Mouse (Mus musculus): Measurements from ENCODE around the gene Tssc4. TPM values are rescaled to one million over a fixed set of nuclear protein-coding genes. Genes with fewer than 3 reads are reported as not detected.

Tssc4 gene
- total and polyA plus RNA-seq, 3 experiments, result 44.1 to 55.1 (median 49.8) TPM

DNA sequence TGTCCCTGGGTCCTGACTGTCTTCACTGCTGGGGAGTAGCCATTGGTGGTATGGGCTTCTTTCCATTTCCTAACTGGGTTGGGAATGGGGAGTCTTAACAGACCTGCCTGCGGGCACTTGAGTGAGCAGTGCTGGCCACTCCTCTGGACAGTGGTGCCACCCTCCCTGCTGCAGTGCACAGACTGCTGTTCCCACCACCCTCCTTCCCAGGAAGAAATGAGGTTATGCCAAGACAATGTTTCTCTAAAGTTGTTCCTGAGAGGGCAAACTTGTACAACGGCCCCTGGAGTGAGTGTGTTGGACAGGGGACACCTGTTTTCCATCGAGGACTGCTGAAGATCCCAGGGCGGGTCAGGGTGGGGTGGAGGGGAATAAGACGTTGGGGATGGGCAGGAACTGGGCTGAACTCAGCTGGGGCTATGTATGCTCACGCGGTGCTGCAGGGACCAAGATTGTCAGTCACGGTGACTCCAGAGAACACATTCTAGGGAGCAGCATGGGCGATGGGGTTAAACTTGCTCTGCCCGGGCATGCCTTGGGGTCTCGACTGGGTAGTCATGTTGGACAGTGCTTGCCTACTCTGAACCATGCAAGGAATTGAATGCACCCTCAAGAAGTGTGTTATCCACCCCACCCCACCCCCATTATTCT, 15.0 kb upstream of the Tssc4 start:
- Histone ChIP-seq H3K4me2 (ENCODE audit: insufficient read depth, low read depth, poor library complexity, severe bottlenecking) (peak overlapping the region; percentile 78), H3K4me1 (ENCODE audit: control insufficient read depth in 1 of 2, insufficient read depth in 2 of 2) (peaks cover 39 to 70% of the 10 kb centered on the region in 2 experiments), H3K27me3 (replicated peaks) (no peaks in the 10 kb centered on the region), H3K27ac (ENCODE audit: insufficient read depth, low read depth) (peak overlapping the region; percentile 10; the same call in 1 of the 2 replicates), H3K4me3 (replicated peaks in 1 of 3; ENCODE audit: low read depth in 2 of 3, low read length in 2 of 3, poor library complexity in 1 of 3) (peak overlapping the region; percentile 79 to 91 (median 90)), H3K9me3 (replicated peaks; ENCODE audit: low read length) (no peaks in the 10 kb centered on the region), H3K36me3 (replicated peaks in 1 of 2; ENCODE audit: control insufficient read depth in 1 of 2, insufficient read depth in 1 of 2, low read length in 1 of 2) (peaks cover 21 to 53% of the 10 kb centered on the region in 2 experiments), H3K79me2 (replicated peaks; ENCODE audit: control insufficient read depth, extremely low read depth, insufficient read depth, poor library complexity, severe bottlenecking) (peaks cover 64% of the 10 kb centered on the region), H3K9ac (ENCODE audit: insufficient read depth, low read depth) (peak overlapping the region; percentile 77)
- DNase-seq (ENCODE audit: extremely low read depth), result no peak
- dilution Hi-C loops (cut with MboI; ENCODE audit: extremely low pct_ligation_motif_present, extremely low pct_unique_long_range_greater_than_20kb, low sequenced_read_pairs) (no loop called here), in situ Hi-C loops (cut with MboI; ENCODE audit: low pct_ligation_motif_present, low pct_unique_long_range_greater_than_20kb, low sequenced_read_pairs) (no loop called here)
- no peak for TF ChIP-seq ELF1 (IDR thresholded peaks at IDR 0.05; ENCODE audit: low read depth, low read length)
- TF ChIP-seq KAT2A (IDR thresholded peaks at IDR 0.05; ENCODE audit: insufficient replicate concordance, low read length), result no peak
- TF ChIP-seq CTCF (conservative IDR thresholded peaks at IDR 0.05 in 1 of 2, IDR thresholded peaks at IDR 0.05 in 1 of 2; ENCODE audit: low read depth in 2 of 2, low read length in 2 of 2), result no peak
- TF ChIP-seq JUND (conservative IDR thresholded peaks at IDR 0.05; ENCODE audit: low read depth, low read length), result no peak
- no peak for TF ChIP-seq ZKSCAN1 (IDR thresholded peaks at IDR 0.05; ENCODE audit: borderline replicate concordance, low read depth, low read length)
- no peak for TF ChIP-seq PAX5 (IDR thresholded peaks at IDR 0.05; ENCODE audit: low read length)
- peak; percentile 46; the same call in 1 of the 2 replicates for TF ChIP-seq MXI1 (IDR thresholded peaks at IDR 0.05; ENCODE audit: low read depth, low read length)
- TF ChIP-seq E2F4 (IDR thresholded peaks at IDR 0.05; ENCODE audit: insufficient replicate concordance, low read depth, low read length), result no peak
- TF ChIP-seq USF1 (IDR thresholded peaks at IDR 0.05; ENCODE audit: low read depth, low read length), result no peak
- no peak for TF ChIP-seq NRF1 (IDR thresholded peaks at IDR 0.05; ENCODE audit: low read depth, low read length)
- no peak for TF ChIP-seq TBP (conservative IDR thresholded peaks at IDR 0.05; ENCODE audit: low read depth, low read length)
- no peak for TF ChIP-seq ETS1 (conservative IDR thresholded peaks at IDR 0.05; ENCODE audit: low read depth, low read length)
- TF ChIP-seq IRF4 (IDR thresholded peaks at IDR 0.05; ENCODE audit: low read depth, low read length), result no peak
- no peak for TF ChIP-seq MAFK (IDR thresholded peaks at IDR 0.05; ENCODE audit: insufficient replicate concordance, low read length)
- TF ChIP-seq RCOR1 (conservative IDR thresholded peaks at IDR 0.05; ENCODE audit: low read depth, low read length), result no peak
- no peak for TF ChIP-seq USF2 (conservative IDR thresholded peaks at IDR 0.05; ENCODE audit: low read depth, low read length)
- no peak for TF ChIP-seq GABPA (IDR thresholded peaks at IDR 0.05; ENCODE audit: insufficient replicate concordance, low read depth, low read length)
- TF ChIP-seq SIN3A (IDR thresholded peaks at IDR 0.05; ENCODE audit: low read length), result 0 out of 2 replicates have a peak, but pooled peaks have one; percentile 36
- TF ChIP-seq MEF2A (IDR thresholded peaks at IDR 0.05; ENCODE audit: borderline replicate concordance, low read depth, low read length), result no peak
- no peak for TF ChIP-seq RAD21 (IDR thresholded peaks at IDR 0.05; ENCODE audit: low read depth, low read length)
- peak; percentile 57; the same call in 1 of the 2 replicates for TF ChIP-seq MAX (IDR thresholded peaks at IDR 0.05; ENCODE audit: low read length)
- TF ChIP-seq SMC3 (IDR thresholded peaks at IDR 0.05; ENCODE audit: low read depth, low read length), result no peak
- no peak for TF ChIP-seq ZMIZ1 (IDR thresholded peaks at IDR 0.05; ENCODE audit: low read depth, low read length)
- 0 out of 2 replicates have a peak, but pooled peaks have one; percentile 32 for TF ChIP-seq POLR2A (IDR thresholded peaks at IDR 0.05; ENCODE audit: low read depth, low read length)
- TF ChIP-seq EP300 (IDR thresholded peaks at IDR 0.05; ENCODE audit: low read length), result no peak
- 0 out of 2 replicates have a peak, but pooled peaks have one; percentile 38 for TF ChIP-seq CHD1 (IDR thresholded peaks at IDR 0.05; ENCODE audit: low read depth, low read length)
- no peak for TF ChIP-seq UBTF (IDR thresholded peaks at IDR 0.05; ENCODE audit: low read depth, low read length)
- no peak for TF ChIP-seq POLR2AphosphoS2 (IDR thresholded peaks at IDR 0.05; ENCODE audit: low read depth, low read length)
- peak; percentile 56; the same call in 1 of the 2 replicates for TF ChIP-seq MYC (IDR thresholded peaks at IDR 0.05; ENCODE audit: low read depth, low read length)
- TF ChIP-seq CHD2 (IDR thresholded peaks at IDR 0.05; ENCODE audit: low read length), result no peak
- TF ChIP-seq ZC3H11A (IDR thresholded peaks at IDR 0.05; ENCODE audit: low read depth, low read length), result no peak
- TF ChIP-seq ZNF384 (IDR thresholded peaks at IDR 0.05; ENCODE audit: low read depth, low read length), result no peak
- no peak for TF ChIP-seq TCF12 (IDR thresholded peaks at IDR 0.05; ENCODE audit: low read depth, low read length)
- no peak for TF ChIP-seq NELFE (IDR thresholded peaks at IDR 0.05; ENCODE audit: low read depth, low read length)
- no peak for TF ChIP-seq JUN (IDR thresholded peaks at IDR 0.05; ENCODE audit: insufficient read depth, low read depth, low read length)
- no peak for TF ChIP-seq MAZ (IDR thresholded peaks at IDR 0.05; ENCODE audit: low read depth, low read length)
- no peak for TF ChIP-seq HCFC1 (IDR thresholded peaks at IDR 0.05; ENCODE audit: low read depth, low read length)
- TF ChIP-seq BHLHE40 (IDR thresholded peaks at IDR 0.05; ENCODE audit: low read depth, low read length), result no peak
